Mouse (Mus musculus): ENCODE measurements around the gene Tnfsf14.

The Tnfsf14 gene

DNA sequence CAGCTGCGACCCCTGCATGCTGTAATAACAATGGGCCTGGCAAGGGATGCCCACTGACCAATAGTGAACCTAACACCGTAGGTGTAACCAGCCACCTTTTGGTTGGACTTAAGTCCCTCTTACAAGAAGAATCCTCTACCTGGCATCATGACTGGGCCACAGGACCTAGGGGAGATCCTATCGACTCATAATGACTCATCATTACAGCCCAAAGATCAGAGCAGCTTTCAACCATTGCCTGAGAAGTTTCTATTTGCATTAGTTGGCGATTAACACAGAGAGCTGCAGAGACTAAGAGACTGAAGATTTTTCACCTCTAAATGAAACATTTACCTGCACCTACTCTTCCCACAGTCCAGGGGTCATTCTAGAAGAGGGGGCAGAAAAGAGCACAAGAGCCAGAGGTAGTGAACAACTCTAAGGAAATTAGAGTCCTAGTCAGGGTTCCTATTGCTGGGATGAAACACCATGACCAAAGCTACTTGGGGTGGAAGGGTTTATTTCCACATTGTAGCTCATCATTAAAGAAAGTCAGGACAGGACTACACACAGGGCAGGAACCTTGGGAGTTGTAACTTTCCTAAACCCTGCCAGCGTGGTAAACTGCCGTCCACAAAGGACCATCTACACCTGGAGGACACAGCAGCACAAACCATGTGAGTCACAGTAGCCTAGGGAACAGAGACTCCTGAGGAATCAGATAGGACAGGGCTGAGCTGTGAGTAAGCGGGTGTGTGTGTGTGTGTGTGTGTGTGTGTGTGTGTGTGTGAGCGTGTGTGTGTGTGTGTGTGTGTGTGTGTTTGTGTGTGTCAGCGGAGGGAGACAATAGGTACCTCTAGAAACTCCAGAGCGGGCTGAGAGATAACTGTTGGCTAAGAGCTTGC is 8.1 kb upstream of the Tnfsf14 start:
- no peak for DNase-seq (ENCODE audit: low read depth, low spot score)

- DNase-seq (ENCODE audit: low read depth, low spot score) = no peak
These were observed 4.3 kb upstream of the Tnfsf14 start for GRCm38 (mm10) chr17:57198252-57198651.

GRCm38 (mm10) chr17:57195326-57196010 is 1.5 kb upstream of the Tnfsf14 start:
- no peak for DNase-seq (ENCODE audit: low read depth, low spot score)

- DNase-seq (ENCODE audit: low read depth, low spot score) = no peak
These were observed 794 bp upstream of the Tnfsf14 start for GRCm38 (mm10) chr17:57194771-57195170.

- no peak for DNase-seq (ENCODE audit: low read depth, low spot score)
These were observed 5.3 kb downstream of the Tnfsf14 start for GRCm38 (mm10) chr17:57188510-57189192.

GRCm38 (mm10) chr17:57185641-57186040 is 8.3 kb downstream of the Tnfsf14 start:
- DNase-seq (ENCODE audit: low read depth, low spot score) = no peak

DNA sequence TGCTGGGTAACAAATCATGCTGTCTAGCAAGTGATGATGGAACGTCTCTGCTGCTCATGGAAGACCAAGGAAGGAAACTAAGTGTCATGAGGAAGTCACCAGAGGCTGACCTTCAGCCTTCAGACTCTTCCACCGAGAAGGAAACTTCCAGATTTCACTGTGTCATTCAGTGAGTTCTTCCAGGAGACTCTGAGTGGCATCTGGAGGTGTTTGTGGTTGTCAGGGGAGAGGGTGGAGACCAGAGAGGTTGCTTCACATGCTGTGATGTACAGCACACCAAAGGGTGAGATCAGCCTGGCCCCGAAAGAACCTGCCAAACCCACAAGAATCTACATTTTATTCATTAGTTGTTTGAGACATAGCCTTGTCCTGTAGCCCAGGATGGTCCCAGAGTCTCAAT is 11.1 kb downstream of the Tnfsf14 start:
- DNase-seq (ENCODE audit: low read depth, low spot score) = no peak

DNA sequence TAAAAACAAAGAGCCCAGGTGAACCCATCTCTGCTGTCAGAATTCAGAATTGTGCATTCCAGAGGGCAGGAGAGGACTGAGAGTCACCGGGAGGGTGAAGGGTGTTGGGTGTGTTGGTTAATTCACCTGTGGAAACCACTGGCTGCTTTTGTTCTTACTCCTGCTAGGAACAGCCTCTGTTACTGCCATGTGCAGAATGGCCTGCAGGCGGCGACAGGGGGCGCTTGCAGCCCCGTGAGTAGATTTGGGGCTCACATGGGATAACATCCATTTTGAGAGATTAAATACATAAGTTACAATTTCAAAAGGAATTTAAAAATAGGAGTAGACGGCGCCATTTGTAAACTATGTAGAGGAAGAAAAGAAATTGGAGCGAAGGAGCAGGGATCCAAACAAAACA is 13.6 kb downstream of the Tnfsf14 start:
- no peak for DNase-seq (ENCODE audit: low read depth, low spot score)

DNA sequence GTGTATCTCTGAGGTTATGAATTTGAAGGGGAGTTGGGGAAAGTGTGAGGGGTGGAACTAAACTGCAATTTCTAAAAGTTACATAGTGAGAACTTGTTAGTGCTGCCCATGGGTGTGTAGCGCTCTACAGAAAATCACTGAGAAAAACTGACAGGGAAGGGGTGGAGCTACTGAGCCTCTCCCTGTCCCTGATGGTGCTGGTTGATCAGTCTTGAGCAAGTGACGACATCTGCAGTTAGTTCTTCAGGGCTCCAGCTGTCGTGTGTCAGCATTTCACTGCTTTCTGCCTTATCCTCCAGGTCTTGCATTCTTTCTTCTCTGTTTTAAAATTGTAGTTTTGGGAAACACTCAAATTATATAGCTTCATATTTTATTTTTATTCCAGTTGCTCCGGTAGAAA is 20.6 kb downstream of the Tnfsf14 start:
- no peak for DNase-seq (ENCODE audit: low read depth, low spot score)

GRCm38 (mm10) chr17:57172378-57172777 is 21.6 kb downstream of the Tnfsf14 start:
- no peak for DNase-seq (ENCODE audit: low read depth, low spot score)

- DNase-seq (ENCODE audit: low read depth, low spot score) = no peak
These were observed 23.2 kb downstream of the Tnfsf14 start for GRCm38 (mm10) chr17:57170616-57171260.

DNA sequence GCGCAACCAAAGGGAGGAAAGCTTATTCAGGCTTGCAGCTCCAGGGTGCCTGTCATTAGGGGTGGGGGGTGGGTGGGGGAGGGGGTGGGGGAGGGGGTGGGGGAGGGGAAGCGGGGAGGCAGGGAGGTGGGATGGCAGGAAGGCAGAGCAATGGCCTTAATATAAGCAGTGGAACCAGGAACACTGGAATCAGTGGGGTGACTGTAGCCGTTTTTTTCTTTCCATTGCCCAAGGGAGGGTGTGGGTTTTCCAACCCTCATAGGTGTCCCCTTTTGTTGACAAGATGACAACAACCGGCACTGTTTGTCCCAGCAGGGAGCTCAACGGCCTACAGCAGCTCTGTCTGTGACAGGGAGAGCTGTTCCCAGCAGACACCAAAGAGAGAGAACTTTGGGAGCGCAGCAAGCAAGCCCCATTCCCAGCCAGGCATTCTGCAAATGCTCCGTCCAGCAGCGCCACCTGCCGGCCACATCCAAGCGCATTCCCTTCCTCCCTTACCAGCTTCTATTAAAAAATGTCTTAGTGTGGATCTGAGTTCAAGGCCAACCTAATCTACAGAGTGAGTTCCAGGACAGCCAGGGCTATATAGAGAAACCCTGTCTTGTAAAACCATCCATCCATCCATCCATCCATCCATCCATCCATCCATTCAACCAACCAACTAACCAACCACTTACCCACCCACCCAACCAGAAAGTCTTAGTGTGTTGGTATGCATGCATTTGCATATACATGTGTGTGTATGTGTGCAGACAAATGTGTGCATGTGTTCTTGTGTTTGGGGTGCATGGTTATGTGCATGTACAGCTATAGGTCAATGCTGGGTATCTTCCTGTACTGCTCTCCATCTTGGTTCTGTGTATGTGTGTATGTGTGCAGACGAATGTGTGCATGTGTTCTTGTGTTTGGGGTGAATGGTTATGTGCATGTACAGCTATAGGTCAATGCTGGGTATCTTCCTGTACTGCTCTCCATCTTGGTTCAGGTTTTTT is 26.9 kb downstream of the Tnfsf14 start:
- DNase-seq (ENCODE audit: low read depth, low spot score) = peak; percentile 91

DNA sequence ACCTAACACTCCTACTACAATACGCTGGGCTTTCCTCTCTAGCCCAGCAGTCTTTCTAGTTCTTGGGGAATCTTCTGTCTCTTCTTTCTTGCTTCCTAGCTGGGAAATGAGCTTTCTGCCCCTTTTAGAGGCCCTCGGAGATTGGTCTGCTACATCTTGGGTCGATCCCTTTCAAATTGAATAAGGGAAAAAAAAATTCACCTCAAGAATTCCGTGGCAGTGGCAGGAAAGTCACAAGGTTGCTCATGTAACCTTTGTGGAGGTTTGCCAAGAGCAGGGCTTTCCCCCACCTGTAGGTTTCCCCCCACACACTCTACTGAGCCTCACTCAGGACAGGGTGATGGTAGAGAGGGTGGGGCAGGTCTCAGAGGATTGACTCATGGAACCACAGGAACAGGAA is 40.2 kb downstream of the Tnfsf14 start:
- DNase-seq (ENCODE audit: low read depth, low spot score) = no peak

- DNase-seq (ENCODE audit: low read depth, low spot score) = no peak
These were observed 41.0 kb downstream of the Tnfsf14 start for GRCm38 (mm10) chr17:57153006-57153405.

DNA sequence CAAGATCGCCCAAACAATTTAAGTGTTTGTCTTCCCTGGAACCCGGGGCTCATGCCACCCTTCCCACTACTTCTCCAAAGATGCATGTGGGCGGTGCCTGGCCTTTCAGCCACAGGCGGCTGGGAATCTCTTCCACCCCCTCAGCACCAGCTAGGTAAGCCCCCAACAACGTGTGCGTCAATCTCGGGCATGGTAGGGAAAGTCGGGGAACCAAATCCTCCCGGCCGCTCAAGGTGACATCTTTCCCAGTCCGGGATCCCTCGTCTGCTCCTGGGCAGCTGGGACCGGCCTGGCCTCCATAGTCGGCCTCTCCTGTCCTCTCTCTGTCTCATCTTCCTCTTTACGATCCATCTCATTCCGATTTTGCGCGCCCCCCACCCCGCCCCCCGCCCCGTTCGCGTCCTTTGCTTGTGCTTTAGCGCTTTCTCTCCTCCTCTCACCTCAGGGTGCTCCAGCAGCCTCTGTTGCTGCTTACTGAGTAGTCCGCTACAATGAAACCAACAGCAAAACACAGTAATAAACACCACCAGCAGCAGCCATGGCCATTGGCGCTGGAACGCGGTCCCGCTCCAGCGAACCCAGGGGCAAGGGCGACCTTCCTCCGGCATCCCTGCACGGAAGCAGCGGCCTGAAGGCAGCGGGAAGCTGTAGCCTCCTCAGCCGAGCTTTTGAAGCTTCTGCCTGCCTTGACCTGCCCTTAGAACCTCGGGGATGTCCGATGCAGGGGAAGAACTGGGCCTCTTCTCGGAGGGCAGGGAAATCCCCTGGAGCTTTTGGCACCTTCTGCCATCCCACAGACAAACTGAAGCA is 44.8 kb downstream of the Tnfsf14 start, which contains the start of gene Cd70:
TSS of gene Cd70 (minus strand) at position 784 of the 810 bp plus-strand sequence.
- DNase-seq (ENCODE audit: low read depth, low spot score) = peak; percentile 4

GRCm38 (mm10) chr17:57148343-57148742 is 45.6 kb downstream of the Tnfsf14 start:
- DNase-seq (ENCODE audit: low read depth, low spot score) = no peak

DNA sequence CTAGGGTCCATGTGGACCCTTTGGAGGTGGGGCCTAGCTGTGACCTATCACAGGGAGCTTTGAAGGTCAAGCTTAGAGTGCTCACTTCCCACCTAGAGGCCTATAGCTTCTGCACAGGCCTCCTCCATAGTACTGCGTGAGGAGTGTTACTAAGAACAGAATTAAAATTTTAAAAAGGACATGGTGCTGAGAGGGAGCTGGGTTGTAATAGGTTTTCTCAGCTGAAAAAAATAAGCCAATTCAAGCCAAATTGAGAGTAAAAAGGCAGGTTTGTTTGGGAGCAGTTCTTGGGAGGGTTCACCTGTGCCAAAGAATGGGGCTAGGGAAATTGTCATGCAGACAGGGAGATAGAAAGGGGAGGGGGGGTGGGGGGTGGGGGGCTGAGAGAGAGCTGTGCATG is 48.9 kb downstream of the Tnfsf14 start:
- DNase-seq (ENCODE audit: low read depth, low spot score) = no peak

DNA sequence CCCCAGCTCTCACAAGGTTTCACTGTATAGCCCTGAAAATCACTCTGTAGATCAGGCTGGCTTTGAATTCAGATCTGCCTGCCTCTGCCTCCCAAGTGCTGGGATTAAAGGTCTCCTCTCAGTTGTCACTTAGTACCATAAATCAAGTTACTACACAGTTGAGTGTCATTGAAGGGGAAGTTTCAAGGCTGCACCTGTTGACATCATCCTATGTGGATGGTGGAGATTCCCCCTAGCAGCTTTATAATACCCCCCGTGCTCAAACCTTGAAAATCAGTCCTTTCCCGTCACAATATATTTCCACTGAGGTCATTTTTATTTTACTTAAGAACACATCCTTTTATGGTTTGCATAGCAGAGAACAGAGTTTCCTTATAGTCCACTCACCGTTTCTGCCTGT is 50.3 kb downstream of the Tnfsf14 start:
- DNase-seq (ENCODE audit: low read depth, low spot score) = no peak

DNA sequence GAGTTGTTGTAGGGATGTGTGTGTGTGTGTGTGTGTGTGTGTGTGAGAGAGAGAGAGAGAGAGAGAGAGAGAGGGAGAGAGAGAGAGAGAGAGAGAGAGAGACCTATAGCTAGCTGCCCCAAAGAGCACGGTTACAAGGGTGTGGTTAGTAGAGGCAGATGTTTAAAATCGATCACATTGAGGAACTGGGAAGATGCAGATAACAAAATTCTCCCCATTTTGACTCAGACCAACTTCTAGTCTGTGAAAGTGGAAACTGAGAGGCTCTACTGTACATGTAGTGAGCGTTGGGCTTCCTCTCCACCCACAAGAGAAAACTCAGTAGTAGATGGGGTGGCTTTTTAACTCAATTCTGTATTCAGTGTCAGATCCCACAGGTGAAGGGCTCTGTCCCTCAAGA is 54.3 kb downstream of the Tnfsf14 start:
- no peak for DNase-seq (ENCODE audit: low read depth, low spot score)

Data from brain, adult 2 months (tissue).